Mouse (Mus musculus): ENCODE measurements around the gene Per2. TPM values are rescaled to one million over a fixed set of nuclear protein-coding genes. Genes with fewer than 3 reads are reported as not detected.

The Per2 gene
- polyA plus RNA-seq, 1 experiment from 2014 or later: 4.1 TPM

DNA sequence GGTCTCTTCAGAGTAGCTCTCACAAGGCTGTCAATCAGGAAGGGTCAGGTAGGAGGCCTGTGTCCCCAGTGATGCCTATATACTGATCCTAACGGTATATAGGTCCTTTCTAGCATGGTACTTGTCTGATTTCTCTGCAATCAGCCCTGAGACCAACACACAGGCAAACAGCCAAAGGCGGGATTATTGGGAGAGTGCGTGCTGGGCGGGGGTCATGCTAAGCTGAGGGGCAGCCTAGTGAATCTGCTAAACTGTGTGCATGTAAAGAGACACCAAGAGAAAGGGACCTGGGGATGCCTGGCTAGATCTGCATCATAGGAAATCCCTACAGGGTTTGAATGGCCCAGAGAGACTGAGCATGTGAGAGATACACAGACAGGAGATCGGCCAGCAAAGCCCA lies 43.8 kb downstream of the Per2 start:
- H3K4me2 ChIP-seq (ENCODE audit: low read depth): no peak overlapping the region
- no peak for DNase-seq (ENCODE audit: low spot score)
- ATAC-seq (ENCODE audit: insufficient read depth, low FRiP score, low TSS enrichment): no peak
- peaks cover 27% of the 10 kb centered on the region for H3K4me1 ChIP-seq (ENCODE audit: control insufficient read depth, insufficient read depth, low read length)
- H3K9me3 ChIP-seq (ENCODE audit: control insufficient read depth, low read length): no peaks in the 10 kb centered on the region
- 63% methylated on average over 5 of the region's 5 CpGs for WGBS
- H3K27ac ChIP-seq (ENCODE audit: low read depth, low read length): peak overlapping the region; percentile 91
- H3K27me3 ChIP-seq (ENCODE audit: control insufficient read depth, insufficient read depth, low read length): no peaks in the 10 kb centered on the region
- no peak overlapping the region for H3K4me3 ChIP-seq (ENCODE audit: low read depth, low read length)
- H3K36me3 ChIP-seq (ENCODE audit: control insufficient read depth, insufficient read depth, low read length): no peaks in the 10 kb centered on the region
- peak overlapping the region; percentile 23; the same call in 1 of the 2 replicates for H3K9ac ChIP-seq (ENCODE audit: low read length)

DNA sequence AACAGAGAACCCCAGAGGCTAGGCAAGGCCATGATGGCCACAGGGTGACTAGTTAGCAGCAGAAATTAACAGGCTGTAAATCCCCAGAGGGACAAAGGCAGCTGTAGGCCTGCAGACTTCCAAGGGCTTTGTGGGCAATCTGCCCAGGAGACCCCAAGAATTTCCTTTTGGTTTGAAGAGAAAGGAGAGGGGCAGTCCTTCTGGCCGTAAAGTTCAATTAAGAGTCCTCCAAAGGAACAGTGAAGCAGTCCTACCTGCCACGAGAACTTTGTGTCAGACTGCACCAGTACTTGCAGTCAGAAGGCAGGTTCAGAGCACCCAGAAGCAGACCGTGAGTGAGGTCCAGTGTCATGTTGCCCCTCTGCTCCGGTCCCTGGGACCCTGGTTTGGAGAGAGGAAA lies 44.2 kb downstream of the Per2 start:
- ATAC-seq (ENCODE audit: insufficient read depth, low FRiP score, low TSS enrichment) (no peak), DNase-seq (ENCODE audit: low spot score) (peak; percentile 34)
- H3K27ac ChIP-seq (ENCODE audit: low read depth, low read length): peak overlapping the region; percentile 91
- no peak overlapping the region for H3K4me3 ChIP-seq (ENCODE audit: low read depth, low read length)
- H3K4me2 ChIP-seq (ENCODE audit: low read depth): peak overlapping the region; percentile 82; the same call in 1 of the 2 replicates
- no peaks in the 10 kb centered on the region for H3K36me3 ChIP-seq (ENCODE audit: control insufficient read depth, insufficient read depth, low read length)
- 31% methylated on average over 4 of the region's 4 CpGs for WGBS
- H3K9me3 ChIP-seq (ENCODE audit: control insufficient read depth, low read length): no peaks in the 10 kb centered on the region
- H3K9ac ChIP-seq (ENCODE audit: low read length): peak overlapping the region; percentile 23; the same call in 1 of the 2 replicates
- peaks cover 27% of the 10 kb centered on the region for H3K4me1 ChIP-seq (ENCODE audit: control insufficient read depth, insufficient read depth, low read length)
- H3K27me3 ChIP-seq (ENCODE audit: control insufficient read depth, insufficient read depth, low read length): no peaks in the 10 kb centered on the region

DNA sequence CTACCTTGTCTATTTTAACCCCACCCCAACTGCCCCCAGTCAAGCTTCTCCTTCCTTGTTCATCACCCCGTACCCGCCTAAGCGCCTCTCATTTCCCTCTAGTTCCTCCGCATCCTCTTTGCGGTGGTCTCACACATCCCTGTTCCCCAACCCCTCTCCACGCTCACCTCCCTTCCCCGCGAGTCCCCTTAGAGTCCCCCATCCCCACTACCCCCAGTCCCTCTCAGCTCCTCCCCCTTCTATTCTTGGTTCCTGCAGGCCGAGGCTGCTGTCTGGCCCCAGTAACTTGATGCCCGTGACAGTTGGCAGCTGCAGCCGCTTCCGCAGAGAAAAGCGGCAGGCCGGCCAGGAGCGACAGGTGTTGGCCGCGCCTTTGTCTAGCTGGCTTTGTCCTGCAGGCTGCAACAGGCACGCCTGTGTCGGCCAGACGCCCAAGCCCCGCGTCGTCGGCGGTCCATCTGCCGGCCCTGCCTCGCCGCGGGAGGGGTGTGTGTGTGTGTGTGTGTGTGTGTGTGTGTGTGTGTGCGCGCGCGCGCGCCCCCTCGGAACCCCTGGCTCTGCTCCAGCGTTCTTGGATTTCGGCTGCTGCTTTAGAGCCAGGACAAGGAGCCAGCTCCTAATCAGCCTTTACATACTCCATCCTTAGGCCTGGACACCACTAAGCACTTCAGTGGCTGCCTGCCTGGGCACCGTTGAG lies 45.1 kb downstream of the Per2 start, which contains the start of gene Hes6:
Gene Hes6, minus strand, starts transcription at position 141 of the 697 bp plus-strand sequence.
- no peaks in the 10 kb centered on the region for H3K36me3 ChIP-seq (ENCODE audit: control insufficient read depth, insufficient read depth, low read length)
- H3K4me3 ChIP-seq (ENCODE audit: low read depth, low read length): peak within 1 kb of the TSS; percentile 61
- DNase-seq (ENCODE audit: low spot score) (peak; percentile 89), ATAC-seq (ENCODE audit: insufficient read depth, low FRiP score, low TSS enrichment) (peak; percentile 58)
- H3K4me2 ChIP-seq (ENCODE audit: low read depth): peak within 1 kb of the TSS; percentile 82
- no peaks in the 10 kb centered on the region for H3K9me3 ChIP-seq (ENCODE audit: control insufficient read depth, low read length)
- H3K27ac ChIP-seq (ENCODE audit: low read depth, low read length): peak within 1 kb of the TSS; percentile 91
- peaks cover 27% of the 10 kb centered on the region for H3K4me1 ChIP-seq (ENCODE audit: control insufficient read depth, insufficient read depth, low read length)
- WGBS: under 1% methylated on average over 39 of the region's 39 CpGs
- peak within 1 kb of the TSS; percentile 87 for H3K9ac ChIP-seq (ENCODE audit: low read length)
- H3K27me3 ChIP-seq (ENCODE audit: control insufficient read depth, insufficient read depth, low read length): no peaks in the 10 kb centered on the region

- H3K36me3 ChIP-seq (ENCODE audit: control insufficient read depth, insufficient read depth, low read length): no peaks in the 10 kb centered on the region
- peak overlapping the region; percentile 82 for H3K4me2 ChIP-seq (ENCODE audit: low read depth)
- H3K27ac ChIP-seq (ENCODE audit: low read depth, low read length): peak overlapping the region; percentile 91
- peak overlapping the region; percentile 64 for H3K9ac ChIP-seq (ENCODE audit: low read length)
- ATAC-seq (ENCODE audit: insufficient read depth, low FRiP score, low TSS enrichment) (no peak), DNase-seq (ENCODE audit: low spot score) (no peak)
- peaks cover 27% of the 10 kb centered on the region for H3K4me1 ChIP-seq (ENCODE audit: control insufficient read depth, insufficient read depth, low read length)
- H3K4me3 ChIP-seq (ENCODE audit: low read depth, low read length): peak overlapping the region; percentile 61
- H3K9me3 ChIP-seq (ENCODE audit: control insufficient read depth, low read length): no peaks in the 10 kb centered on the region
- WGBS: under 1% methylated on average over 14 of the region's 14 CpGs
- no peaks in the 10 kb centered on the region for H3K27me3 ChIP-seq (ENCODE audit: control insufficient read depth, insufficient read depth, low read length)
Observed at GRCm38 (mm10) chr1:91413536-91413897, 45.6 kb downstream of the Per2 start.

GRCm38 (mm10) chr1:91413030-91413506 lies 46.1 kb downstream of the Per2 start:
- H3K27ac ChIP-seq (ENCODE audit: low read depth, low read length): peak overlapping the region; percentile 91
- no peaks in the 10 kb centered on the region for H3K9me3 ChIP-seq (ENCODE audit: control insufficient read depth, low read length)
- DNase-seq (ENCODE audit: low spot score) (peak; percentile 96), ATAC-seq (ENCODE audit: insufficient read depth, low FRiP score, low TSS enrichment) (peak; percentile 90)
- H3K27me3 ChIP-seq (ENCODE audit: control insufficient read depth, insufficient read depth, low read length): no peaks in the 10 kb centered on the region
- H3K4me3 ChIP-seq (ENCODE audit: low read depth, low read length): peak overlapping the region; percentile 61
- H3K36me3 ChIP-seq (ENCODE audit: control insufficient read depth, insufficient read depth, low read length): no peaks in the 10 kb centered on the region
- peaks cover 27% of the 10 kb centered on the region for H3K4me1 ChIP-seq (ENCODE audit: control insufficient read depth, insufficient read depth, low read length)
- under 1% methylated on average over 34 of the region's 34 CpGs for WGBS
- peak overlapping the region; percentile 87 for H3K9ac ChIP-seq (ENCODE audit: low read length)
- H3K4me2 ChIP-seq (ENCODE audit: low read depth): peak overlapping the region; percentile 82

- peak overlapping the region; percentile 91 for H3K27ac ChIP-seq (ENCODE audit: low read depth, low read length)
- no peaks in the 10 kb centered on the region for H3K27me3 ChIP-seq (ENCODE audit: control insufficient read depth, insufficient read depth, low read length)
- peak overlapping the region; percentile 82 for H3K4me2 ChIP-seq (ENCODE audit: low read depth)
- peak; percentile 45 for DNase-seq (ENCODE audit: low spot score)
- H3K9me3 ChIP-seq (ENCODE audit: control insufficient read depth, low read length): no peaks in the 10 kb centered on the region
- peak; percentile 7 for ATAC-seq (ENCODE audit: insufficient read depth, low FRiP score, low TSS enrichment)
- H3K4me3 ChIP-seq (ENCODE audit: low read depth, low read length): peak overlapping the region; percentile 61
- peaks cover 27% of the 10 kb centered on the region for H3K4me1 ChIP-seq (ENCODE audit: control insufficient read depth, insufficient read depth, low read length)
- peak overlapping the region; percentile 87 for H3K9ac ChIP-seq (ENCODE audit: low read length)
- H3K36me3 ChIP-seq (ENCODE audit: control insufficient read depth, insufficient read depth, low read length): no peaks in the 10 kb centered on the region
- WGBS: 4% methylated on average over 59 of the region's 65 CpGs
Observed at GRCm38 (mm10) chr1:91412286-91413029, 46.7 kb downstream of the Per2 start.

- H3K27ac ChIP-seq (ENCODE audit: low read depth, low read length): 0 out of 2 replicates have a peak overlapping the region, but pooled peaks have one; percentile 91
- H3K4me2 ChIP-seq (ENCODE audit: low read depth): peak overlapping the region; percentile 82
- peaks cover 27% of the 10 kb centered on the region for H3K4me1 ChIP-seq (ENCODE audit: control insufficient read depth, insufficient read depth, low read length)
- 64% methylated on average over 8 of the region's 8 CpGs for WGBS
- H3K36me3 ChIP-seq (ENCODE audit: control insufficient read depth, insufficient read depth, low read length): no peaks in the 10 kb centered on the region
- no peaks in the 10 kb centered on the region for H3K27me3 ChIP-seq (ENCODE audit: control insufficient read depth, insufficient read depth, low read length)
- no peak for DNase-seq (ENCODE audit: low spot score)
- peak overlapping the region; percentile 61 for H3K4me3 ChIP-seq (ENCODE audit: low read depth, low read length)
- peak overlapping the region; percentile 87 for H3K9ac ChIP-seq (ENCODE audit: low read length)
- no peak for ATAC-seq (ENCODE audit: insufficient read depth, low FRiP score, low TSS enrichment)
- no peaks in the 10 kb centered on the region for H3K9me3 ChIP-seq (ENCODE audit: control insufficient read depth, low read length)
Observed at GRCm38 (mm10) chr1:91411631-91412285, 47.4 kb downstream of the Per2 start.

- no peaks in the 10 kb centered on the region for H3K36me3 ChIP-seq (ENCODE audit: control insufficient read depth, insufficient read depth, low read length)
- no peak overlapping the region for H3K9ac ChIP-seq (ENCODE audit: low read length)
- ATAC-seq (ENCODE audit: insufficient read depth, low FRiP score, low TSS enrichment) (no peak), DNase-seq (ENCODE audit: low spot score) (no peak)
- H3K4me2 ChIP-seq (ENCODE audit: low read depth): no peak overlapping the region
- peaks cover 10% of the 10 kb centered on the region for H3K4me1 ChIP-seq (ENCODE audit: control insufficient read depth, insufficient read depth, low read length)
- H3K9me3 ChIP-seq (ENCODE audit: control insufficient read depth, low read length): no peaks in the 10 kb centered on the region
- H3K4me3 ChIP-seq (ENCODE audit: low read depth, low read length): no peak overlapping the region
- no peaks in the 10 kb centered on the region for H3K27me3 ChIP-seq (ENCODE audit: control insufficient read depth, insufficient read depth, low read length)
- H3K27ac ChIP-seq (ENCODE audit: low read depth, low read length): no peak overlapping the region
- 83% methylated on average over 4 of the region's 4 CpGs for WGBS
Observed at GRCm38 (mm10) chr1:91407819-91408218, 51.3 kb downstream of the Per2 start.

Measured in neural tube, embryonic 11.5 days (tissue).